Mouse (Mus musculus) CH12.LX (cell line): ENCODE data around the gene Gm8879.
"Not testable (repeated sequence)": the region's sequence is repeated elsewhere in the genome, so short reads cannot be mapped to it uniquely, and the experiment has no call there.

Experiments
- BHLHE40 ChIP-seq: IDR thresholded peaks from 2 replicates; pipeline ENCODE4 v1.6.1; 2011; ENCODE audit warnings: mild to moderate bottlenecking, low read depth, low read length, improper control_type of control experiment
- CTCF ChIP-seq, 2 experiments: IDR thresholded peaks in 1 of 2; conservative IDR thresholded peaks in 1 of 2; 2 replicates each; pipeline ENCODE4 v1.5.1; 2011 to 2012; ENCODE audit warnings: low read depth in 2 of 2, low read length in 2 of 2, improper control_type of control experiment in 1 of 2, inconsistent platforms in 1 of 2, mild to moderate bottlenecking in 1 of 2, moderate library complexity in 1 of 2
- EP300 ChIP-seq: IDR thresholded peaks from 2 replicates; pipeline ENCODE4 v1.6.1; 2011; ENCODE audit warnings: low read length, improper control_type of control experiment
- HCFC1 ChIP-seq: IDR thresholded peaks from 2 replicates; pipeline ENCODE4 v1.6.1; 2012; ENCODE audit warnings: low read depth, mild to moderate bottlenecking, inconsistent platforms, low read length, improper control_type of control experiment
- JUND ChIP-seq: conservative IDR thresholded peaks from 2 replicates; pipeline ENCODE4 v1.6.1; 2011; ENCODE audit warnings: low read depth, low read length, improper control_type of control experiment
- KAT2A ChIP-seq: IDR thresholded peaks from 2 replicates; pipeline ENCODE4 v1.6.1; 2012; ENCODE audit warnings: low read length, improper control_type of control experiment, inconsistent platforms; ENCODE audit not compliant: insufficient replicate concordance
- POLR2A ChIP-seq: IDR thresholded peaks from 2 replicates; pipeline ENCODE4 v1.6.1; 2011; ENCODE audit warnings: low read depth, mild to moderate bottlenecking, improper control_type of control experiment, low read length
- RAD21 ChIP-seq: IDR thresholded peaks from 2 replicates; pipeline ENCODE4 v1.6.1; 2011; ENCODE audit warnings: low read depth, mild to moderate bottlenecking, low read length, improper control_type of control experiment, moderate library complexity
- RCOR1 ChIP-seq: conservative IDR thresholded peaks from 2 replicates; pipeline ENCODE4 v1.6.1; 2012; ENCODE audit warnings: low read depth, mild to moderate bottlenecking, inconsistent platforms, low read length, improper control_type of control experiment
- SMC3 ChIP-seq: IDR thresholded peaks from 2 replicates; pipeline ENCODE4 v1.6.1; 2011; ENCODE audit warnings: low read depth, low read length, improper control_type of control experiment
- ZKSCAN1 ChIP-seq: IDR thresholded peaks from 2 replicates; pipeline ENCODE4 v1.6.1; 2012; ENCODE audit warnings: low read depth, inconsistent platforms, low read length, improper control_type of control experiment, borderline replicate concordance

GRCm38 (mm10) chr5:11138031-11138430 lies 10.6 kb downstream of the Gm8879 start:
- TF ChIP-seq POLR2A; HCFC1; RAD21; ZKSCAN1; RCOR1; BHLHE40; KAT2A; CTCF (conservative IDR thresholded peaks at IDR 0.05 in 1 of 2, IDR thresholded peaks at IDR 0.05 in 1 of 2; ENCODE audit: low read depth in 2 of 2, low read length in 2 of 2); JUND; EP300; SMC3: not testable (repeated sequence)
